Mouse (Mus musculus) c-Kit-positive CD71-positive TER-119-negative erythroid progenitor cells, embryonic 14.5 days (primary cell): ENCODE data around the gene Golga7b.

Experiments
- DNase-seq: peaks from one replicate; pipeline ENCODE4 v3.0.0-alpha.2; 2013; ENCODE audit warnings: low read depth

Gene Golga7b

GRCm38 (mm10) chr19:42305746-42306145 lies 58.4 kb downstream of the Golga7b start:
- no peak for DNase-seq

GRCm38 (mm10) chr19:42306202-42306601 lies 58.8 kb downstream of the Golga7b start:
- DNase-seq: no peak

GRCm38 (mm10) chr19:42307019-42307418 lies 59.6 kb downstream of the Golga7b start:
- DNase-seq: no peak

DNA sequence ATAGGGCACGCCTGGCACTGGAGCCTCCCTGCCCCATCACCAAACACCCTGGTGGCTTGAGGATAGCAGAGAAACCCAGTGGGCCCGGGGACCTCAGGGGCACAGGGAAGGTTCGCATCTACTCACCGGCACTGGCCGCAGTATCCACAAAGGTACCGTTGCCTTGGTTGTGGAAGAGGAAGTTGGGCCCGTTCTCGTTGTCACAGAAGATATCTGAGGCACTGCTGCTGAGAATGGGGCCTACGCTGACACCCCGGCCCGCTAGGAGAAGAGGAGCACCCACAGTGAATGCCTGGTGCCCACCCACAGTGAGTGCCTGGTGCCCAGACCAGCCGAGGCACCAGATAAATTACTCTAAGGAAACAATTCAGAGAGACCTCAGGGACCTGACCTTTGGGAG lies 61.6 kb downstream of the Golga7b start:
- DNase-seq: no peak

- DNase-seq: no peak
These were observed 64.0 kb downstream of the Golga7b start for GRCm38 (mm10) chr19:42311332-42311731.

GRCm38 (mm10) chr19:42312191-42312590 lies 64.8 kb downstream of the Golga7b start:
- no peak for DNase-seq

GRCm38 (mm10) chr19:42315070-42315679 lies 67.8 kb downstream of the Golga7b start:
- DNase-seq: no peak

GRCm38 (mm10) chr19:42315914-42316313 lies 68.5 kb downstream of the Golga7b start:
- DNase-seq: peak; percentile 16

- no peak for DNase-seq
These were observed 69.2 kb downstream of the Golga7b start for GRCm38 (mm10) chr19:42316525-42316924.

GRCm38 (mm10) chr19:42316998-42317397 lies 69.6 kb downstream of the Golga7b start:
- DNase-seq: no peak

- no peak for DNase-seq
These were observed 70.5 kb downstream of the Golga7b start for GRCm38 (mm10) chr19:42317648-42318425.
